In genomic region chr3:115946272-115946671, GRCm38 (mm10) we compare ENCODE assay signal across 26 mouse cellular contexts. TPM values are rescaled to one million over a fixed set of nuclear protein-coding genes. Genes with fewer than 3 reads are reported as not detected.
DNase-seq lines count a peak whose midpoint lies in the region; ATAC-seq and TF ChIP-seq lines count a peak whose summit lies in the region.
"Had no signal": no experiment of that assay in that cellular context is flagged by ENCODE, and none has a peak within 500 bp of the region (broad histone marks: within the 10 kb centered on the region; RNA-seq: fewer than 3 reads in every experiment).

No protein-coding gene starts in this region.

- H3K36me3 ChIP-seq in liver, embryonic 11.5 days (ENCODE audit: control insufficient read depth, insufficient read depth, low read length) = peaks cover 18% of the 10 kb centered on the region
- peaks cover 9 to 10% of the 10 kb centered on the region in 2 experiments for H3K36me3 ChIP-seq in MEL (ENCODE audit: control insufficient read depth in 1 of 2, insufficient read depth in 2 of 2, low read length in 2 of 2)
- H3K36me3 ChIP-seq in liver, embryonic 14.5 days (replicated peaks; ENCODE audit: control insufficient read depth, insufficient read depth, low read depth) = no peaks in the 10 kb centered on the region
- 0 out of 2 replicates have a peak, but pooled peaks cover 11% of the 10 kb centered on the region for H3K36me3 ChIP-seq in intestine, embryonic 15.5 days

- H3K4me2 ChIP-seq in liver, embryonic 11.5 days = no peak overlapping the region
- H3K4me2 ChIP-seq in liver, embryonic 14.5 days (ENCODE audit: low read depth) = no peak overlapping the region
- no peak overlapping the region for H3K4me2 ChIP-seq in intestine, embryonic 15.5 days (replicated peaks)
- H3K4me2 ChIP-seq: embryonic facial prominence, embryonic 12.5 days; embryonic facial prominence, embryonic 15.5 days; heart, embryonic 13.5 days; hindbrain, embryonic 12.5 days had no signal

- DNase-seq in liver, embryonic 11.5 days (ENCODE audit: low spot score) = no peak
- no peak for DNase-seq in liver
- DNase-seq in CD4-positive, CD25-positive, alpha-beta regulatory T cell, adult 2 months (ENCODE audit: low read depth, low spot score) = peak; percentile 54
- DNase-seq in MEL (ENCODE audit: low read depth, low spot score) = peak; percentile 11
- no peak for DNase-seq in liver, embryonic 14.5 days (ENCODE audit: low read depth in 3 of 3, low spot score in 3 of 3)
- DNase-seq in gastrocnemius, postnatal 10 days = no peak
- DNase-seq: adrenal gland, postnatal 10 days; adrenal gland, postnatal 36 days; B cell, adult 2 months; cerebellum, adult 18-20 months; cerebellum, adult 9-10 months; cerebellum, postnatal 14 days; forebrain, postnatal 0 days; gastrocnemius, adult 2 months; gastrocnemius, postnatal 25 days; heart, adult 18-20 months; heart, postnatal 14 days had no signal

- TF ChIP-seq EP300 in MEL (IDR thresholded peaks at IDR 0.05; ENCODE audit: low read depth in 1 of 2, low read length in 2 of 2) = no peak
- TF ChIP-seq EP300 in liver, embryonic 14.5 days (IDR thresholded peaks at IDR 0.05; ENCODE audit: low read depth) = no peak

- H3K4me3 ChIP-seq in liver, embryonic 11.5 days (ENCODE audit: low read depth, low read length) = no peak overlapping the region
- no peak overlapping the region for H3K4me3 ChIP-seq in MEL (ENCODE audit: control insufficient read depth in 1 of 2, insufficient read depth in 1 of 2, low read depth in 2 of 2, low read length in 2 of 2)
- H3K4me3 ChIP-seq in liver, embryonic 14.5 days (ENCODE audit: insufficient read depth in 1 of 2, low read depth in 2 of 2, low read length in 2 of 2) = no peak overlapping the region
- no peak overlapping the region for H3K4me3 ChIP-seq in intestine, embryonic 15.5 days (replicated peaks)
- H3K4me3 ChIP-seq: embryonic facial prominence, embryonic 12.5 days; embryonic facial prominence, embryonic 15.5 days; gastrocnemius, adult 2 months; heart, embryonic 13.5 days; hindbrain, embryonic 12.5 days had no signal

- H3K9ac ChIP-seq in liver, embryonic 11.5 days (ENCODE audit: low read depth, low read length) = no peak overlapping the region
- H3K9ac ChIP-seq in MEL (ENCODE audit: control insufficient read depth, low read depth, low read length, poor library complexity, severe bottlenecking) = no peak overlapping the region
- no peak overlapping the region for H3K9ac ChIP-seq in liver, embryonic 14.5 days (replicated peaks)
- H3K9ac ChIP-seq in intestine, embryonic 15.5 days = no peak overlapping the region
- H3K9ac ChIP-seq: embryonic facial prominence, embryonic 12.5 days; embryonic facial prominence, embryonic 15.5 days; forebrain, postnatal 0 days; heart, embryonic 13.5 days; hindbrain, embryonic 12.5 days had no signal

- peak; percentile 57 for ATAC-seq in liver, embryonic 11.5 days (replicated peaks; ENCODE audit: low FRiP score)
- peak; percentile 47; the same call in 1 of the 2 replicates for ATAC-seq in liver, embryonic 14.5 days (ENCODE audit: insufficient read depth)
- ATAC-seq in intestine, embryonic 15.5 days = no peak
- ATAC-seq: forebrain, embryonic 14.5 days; forebrain, postnatal 0 days; hindbrain, embryonic 16.5 days; inflammation-experienced regulatory T-cells, adult 6 months; Patski had no signal

- no peaks in the 10 kb centered on the region for H3K79me2 ChIP-seq in MEL (ENCODE audit: control insufficient read depth, insufficient read depth, low read length, poor library complexity)

- TF ChIP-seq POLR2A in MEL (IDR thresholded peaks at IDR 0.05; ENCODE audit: control insufficient read depth in 1 of 2, insufficient read depth in 1 of 2, low read depth in 1 of 2, low read length in 2 of 2, poor library complexity in 1 of 2) = no peak

- H3K4me1 ChIP-seq in liver, embryonic 11.5 days (replicated peaks; ENCODE audit: control insufficient read depth, insufficient read depth, low read length) = no peaks in the 10 kb centered on the region
- H3K4me1 ChIP-seq in MEL (ENCODE audit: control insufficient read depth in 1 of 2, insufficient read depth in 2 of 2, low read length in 2 of 2) = peaks cover 0 to 4% of the 10 kb centered on the region in 2 experiments; a peak in 3 of 4 replicates
- peaks cover 0 to 12% of the 10 kb centered on the region in 2 experiments; a peak in 2 of 4 replicates for H3K4me1 ChIP-seq in liver, embryonic 14.5 days (replicated peaks; ENCODE audit: control insufficient read depth in 2 of 2, insufficient read depth in 2 of 2, low read length in 1 of 2)
- no peaks in the 10 kb centered on the region for H3K4me1 ChIP-seq in intestine, embryonic 15.5 days (replicated peaks)
- H3K4me1 ChIP-seq: embryonic facial prominence, embryonic 12.5 days; embryonic facial prominence, embryonic 15.5 days had no signal

- H3K27me3 ChIP-seq in liver, embryonic 11.5 days (replicated peaks; ENCODE audit: control insufficient read depth, insufficient read depth, low read length) = no peaks in the 10 kb centered on the region
- H3K27me3 ChIP-seq in MEL (ENCODE audit: control insufficient read depth in 1 of 2, insufficient read depth in 2 of 2, low read length in 2 of 2) = no peaks in the 10 kb centered on the region
- no peaks in the 10 kb centered on the region for H3K27me3 ChIP-seq in liver, embryonic 14.5 days (ENCODE audit: control insufficient read depth, insufficient read depth, low read length)
- no peaks in the 10 kb centered on the region for H3K27me3 ChIP-seq in intestine, embryonic 15.5 days (replicated peaks)
- H3K27me3 ChIP-seq: embryonic facial prominence, embryonic 12.5 days; embryonic facial prominence, embryonic 15.5 days; heart, embryonic 13.5 days; hindbrain, embryonic 12.5 days; Patski had no signal

- 89% methylated on average over 8 of the region's 8 CpGs for WGBS in liver, embryonic 11.5 days
- 77% methylated on average over 8 of the region's 8 CpGs for WGBS in liver, embryonic 14.5 days (ENCODE audit: insufficient replicate concordance)
- 90% methylated on average over 8 of the region's 8 CpGs for WGBS in intestine, embryonic 15.5 days

- no peak for TF ChIP-seq CTCF in MEL (IDR thresholded peaks at IDR 0.05 in 2 of 3, conservative IDR thresholded peaks at IDR 0.05 in 1 of 3; ENCODE audit: control insufficient read depth in 1 of 3, insufficient read depth in 1 of 3, low read depth in 2 of 3, low read length in 3 of 3, poor library complexity in 1 of 3, severe bottlenecking in 1 of 3)
- TF ChIP-seq CTCF in liver, embryonic 14.5 days (IDR thresholded peaks at IDR 0.05; ENCODE audit: low read depth) = no peak

- H3K9me3 ChIP-seq in liver, embryonic 11.5 days (ENCODE audit: control insufficient read depth, low read length) = no peaks in the 10 kb centered on the region
- no peaks in the 10 kb centered on the region for H3K9me3 ChIP-seq in MEL (replicated peaks; ENCODE audit: insufficient read depth, low read length)
- no peaks in the 10 kb centered on the region for H3K9me3 ChIP-seq in liver, embryonic 14.5 days (ENCODE audit: control insufficient read depth, low read length)
- H3K9me3 ChIP-seq in intestine, embryonic 15.5 days = no peaks in the 10 kb centered on the region
- H3K9me3 ChIP-seq: embryonic facial prominence, embryonic 12.5 days; embryonic facial prominence, embryonic 15.5 days; heart, embryonic 13.5 days; hindbrain, embryonic 12.5 days had no signal

- no peak for TF ChIP-seq RAD21 in MEL (IDR thresholded peaks at IDR 0.05; ENCODE audit: low read depth, low read length)

- no peak overlapping the region for H3K27ac ChIP-seq in liver, embryonic 11.5 days (ENCODE audit: low read depth, low read length)
- no peak overlapping the region for H3K27ac ChIP-seq in MEL (ENCODE audit: control insufficient read depth, low read depth, low read length)
- no peak overlapping the region for H3K27ac ChIP-seq in liver, embryonic 14.5 days
- no peak overlapping the region for H3K27ac ChIP-seq in intestine, embryonic 15.5 days
- H3K27ac ChIP-seq: embryonic facial prominence, embryonic 12.5 days; embryonic facial prominence, embryonic 15.5 days; gastrocnemius, adult 2 months; heart, embryonic 13.5 days; hindbrain, embryonic 12.5 days had no signal

TF ChIP-seq in MEL, 35 proteins besides CTCF, POLR2A, EP300 and RAD21:
- TF ChIP-seq MYC (IDR thresholded peaks at IDR 0.05; ENCODE audit: low read depth, low read length) (no peak), NRF1 (IDR thresholded peaks at IDR 0.05; ENCODE audit: insufficient read depth, low read depth, low read length, poor library complexity, severe bottlenecking) (no peak), MYB (IDR thresholded peaks at IDR 0.05; ENCODE audit: low read depth, low read length) (no peak), MAX (IDR thresholded peaks at IDR 0.05; ENCODE audit: low read length) (no peak), ZC3H11A (IDR thresholded peaks at IDR 0.05; ENCODE audit: low read depth, low read length) (no peak), POLR2AphosphoS5 (IDR thresholded peaks at IDR 0.05; ENCODE audit: borderline replicate concordance, low read depth, low read length) (no peak), MEF2A (IDR thresholded peaks at IDR 0.05; ENCODE audit: extremely low read depth, insufficient replicate concordance, low read depth, low read length, poor library complexity, severe bottlenecking) (no peak), MAFK (IDR thresholded peaks at IDR 0.05; ENCODE audit: borderline replicate concordance, low read depth, low read length) (no peak), TBP (IDR thresholded peaks at IDR 0.05; ENCODE audit: low read depth, low read length) (no peak), BHLHE40 (IDR thresholded peaks at IDR 0.05; ENCODE audit: borderline replicate concordance, low read depth, low read length) (no peak), JUND (IDR thresholded peaks at IDR 0.05; ENCODE audit: low read depth, low read length) (no peak), MAZ (IDR thresholded peaks at IDR 0.05; ENCODE audit: low read depth, low read length) (no peak), TCF12 (IDR thresholded peaks at IDR 0.05; ENCODE audit: low read depth, low read length) (no peak), GATA1 (IDR thresholded peaks at IDR 0.05; ENCODE audit: low read depth, low read length) (no peak), E2F4 (IDR thresholded peaks at IDR 0.05; ENCODE audit: borderline replicate concordance, low read depth, low read length) (no peak), MXI1 (IDR thresholded peaks at IDR 0.05; ENCODE audit: low read depth, low read length) (no peak), CHD2 (IDR thresholded peaks at IDR 0.05; ENCODE audit: low read length) (no peak)

RNA-seq across cellular contexts. Expression of gene Dph5, which starts 58.6 kb away (rescaled TPM):
- polyA plus RNA-seq in liver, embryonic 11.5 days (2014; fragmentation: Nextera tagmentation; extraction: Ambion mirVana) = 49.3 and 50.6 TPM in 2 replicates
- total RNA-seq in MEL (2012; rRNA removed) = 45.8 and 48.6 TPM in 2 replicates
- polyA plus RNA-seq in MEL (2012; ENCODE audit: insufficient read depth in 1 of 2, insufficient read length in 2 of 2, low read depth in 1 of 2, low replicate concordance in 2 of 2, missing spikeins in 1 of 2) = 10 to 100 TPM in 1 of 2 experiments, not detected in 1; 34.9 TPM
- polyA plus RNA-seq in liver, embryonic 14.5 days (2012; rRNA removed) = 6.4 and 10.2 TPM in 2 replicates
- 15.0 and 16.2 TPM in 2 replicates for polyA plus RNA-seq in liver, embryonic 14.5 days (2014; fragmentation: Nextera tagmentation; extraction: Ambion mirVana)
- 10 to 100 TPM in 1 of 2 experiments, 1 to 10 TPM in 1; 9.9 to 10.4 TPM for total RNA-seq in gastrocnemius, postnatal 10 days (2021)
- polyA plus RNA-seq in intestine, embryonic 15.5 days (2015; fragmentation: Nextera tagmentation; extraction: Ambion mirVana) = 30.2 and 30.5 TPM in 2 replicates

Comparison
In these comparisons a context has a peak if more than half of its experiments do, and no peak if none do; other contexts are left out.
1. DNase-seq: peak in CD4-positive, CD25-positive, alpha-beta regulatory T cell, adult 2 months (single experiment) and MEL (single experiment); none in liver, embryonic 11.5 days (single experiment), liver (single experiment), liver, embryonic 14.5 days (0 of 3) and gastrocnemius, postnatal 10 days (single experiment).